Mouse (Mus musculus) limb, embryonic 10.5 days (tissue): ENCODE data around the gene Cacnb3. TPM values are rescaled to one million over a fixed set of nuclear protein-coding genes. Genes with fewer than 3 reads are reported as not detected.

Experiments used
- polyA plus RNA-seq: library from polyadenylated mRNA; unstranded; fragments of >200 nt; fragmentation: Nextera tagmentation; extraction: Ambion mirVana; gene quantifications from 2 replicates; pipeline ENCODE4 v1.2.1, GENCODE M21; 2016

The Cacnb3 gene
- polyA plus RNA-seq, 1 experiment from 2014 or later: 24.2 TPM

Other genes with a start within 250 kb of the Cacnb3 start
- not detected in 2 replicates for gene Olfr283, start 249.9 kb upstream of the Cacnb3 start, polyA plus RNA-seq
- gene Olfr282, start 199.6 kb upstream of the Cacnb3 start, polyA plus RNA-seq: not detected in 2 replicates
- not detected in 2 replicates for gene Olfr281, start 178.3 kb upstream of the Cacnb3 start, polyA plus RNA-seq
- not detected in 2 replicates for gene OR5BS1P, start 160.9 kb upstream of the Cacnb3 start, polyA plus RNA-seq
- gene Lalba, start 148.1 kb upstream of the Cacnb3 start, polyA plus RNA-seq: 0.25 and 0.67 TPM in 2 replicates
- not detected in 2 replicates for gene Olfr279, start 138.4 kb upstream of the Cacnb3 start, polyA plus RNA-seq
- gene Kansl2, start 96.6 kb upstream of the Cacnb3 start, polyA plus RNA-seq: 168 and 181 TPM in 2 replicates
- gene Ccnt1, start 59.9 kb upstream of the Cacnb3 start, polyA plus RNA-seq: 60.7 and 68.0 TPM in 2 replicates
- 0.28 TPM in 1 of 2 replicates, not detected in the other for gene 4930415O20Rik, start 59.8 kb upstream of the Cacnb3 start, polyA plus RNA-seq
- gene Adcy6, start 20.8 kb upstream of the Cacnb3 start, polyA plus RNA-seq: 15.7 and 16.5 TPM in 2 replicates
- gene Ddx23, start 32.1 kb downstream of the Cacnb3 start, polyA plus RNA-seq: 21.8 and 25.4 TPM in 2 replicates
- gene Rnd1, start 46.6 kb downstream of the Cacnb3 start, polyA plus RNA-seq: 0.38 and 0.62 TPM in 2 replicates
- 0.34 and 0.64 TPM in 2 replicates for gene Ccdc65, start 77.4 kb downstream of the Cacnb3 start, polyA plus RNA-seq
- gene Fkbp11, start 97.4 kb downstream of the Cacnb3 start, polyA plus RNA-seq: 26.8 and 28.9 TPM in 2 replicates
- 44.3 and 49.1 TPM in 2 replicates for gene Arf3, start 132.4 kb downstream of the Cacnb3 start, polyA plus RNA-seq
- gene Wnt10b, start 147.3 kb downstream of the Cacnb3 start, polyA plus RNA-seq: 0.62 and 0.99 TPM in 2 replicates
- not detected in 2 replicates for gene Wnt1, start 159.0 kb downstream of the Cacnb3 start, polyA plus RNA-seq
- not detected in 2 replicates for gene Ddn, start 178.7 kb downstream of the Cacnb3 start, polyA plus RNA-seq
- gene Prkag1, start 200.7 kb downstream of the Cacnb3 start, polyA plus RNA-seq: 92.3 and 97.7 TPM in 2 replicates
- gene Kmt2d, start 240.4 kb downstream of the Cacnb3 start, polyA plus RNA-seq: 12.6 and 13.6 TPM in 2 replicates